Mouse (Mus musculus): ENCODE data around the gene Crygs.
A peak's percentile ranks its signal among the peaks of the same experiment; 100 is the strongest.

The Crygs gene

DNA sequence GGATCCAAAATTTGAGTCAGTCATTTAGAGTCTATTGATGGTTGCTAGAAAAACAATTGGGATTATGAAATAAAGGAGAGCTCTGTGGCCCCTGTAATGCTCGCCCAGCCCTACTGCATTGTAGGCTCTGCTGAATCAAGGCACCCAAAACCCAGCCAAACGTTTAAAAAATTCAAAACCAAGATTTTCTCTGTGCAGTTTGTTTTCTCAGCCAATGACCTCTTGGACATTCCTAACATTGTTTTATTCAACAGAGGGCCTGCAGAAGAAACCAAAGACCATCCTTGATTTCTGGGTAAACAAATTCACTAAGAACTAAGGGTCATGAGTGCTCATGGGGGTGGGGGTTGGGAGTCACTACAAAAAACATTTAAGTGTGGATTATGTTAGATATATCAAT is at the start of gene Crygs:
Gene Crygs (minus strand): TSS at position 101 of the 400 bp plus-strand sequence.
- DNase-seq (ENCODE audit: inconsistent ontology term), result peak; percentile 80

DNA sequence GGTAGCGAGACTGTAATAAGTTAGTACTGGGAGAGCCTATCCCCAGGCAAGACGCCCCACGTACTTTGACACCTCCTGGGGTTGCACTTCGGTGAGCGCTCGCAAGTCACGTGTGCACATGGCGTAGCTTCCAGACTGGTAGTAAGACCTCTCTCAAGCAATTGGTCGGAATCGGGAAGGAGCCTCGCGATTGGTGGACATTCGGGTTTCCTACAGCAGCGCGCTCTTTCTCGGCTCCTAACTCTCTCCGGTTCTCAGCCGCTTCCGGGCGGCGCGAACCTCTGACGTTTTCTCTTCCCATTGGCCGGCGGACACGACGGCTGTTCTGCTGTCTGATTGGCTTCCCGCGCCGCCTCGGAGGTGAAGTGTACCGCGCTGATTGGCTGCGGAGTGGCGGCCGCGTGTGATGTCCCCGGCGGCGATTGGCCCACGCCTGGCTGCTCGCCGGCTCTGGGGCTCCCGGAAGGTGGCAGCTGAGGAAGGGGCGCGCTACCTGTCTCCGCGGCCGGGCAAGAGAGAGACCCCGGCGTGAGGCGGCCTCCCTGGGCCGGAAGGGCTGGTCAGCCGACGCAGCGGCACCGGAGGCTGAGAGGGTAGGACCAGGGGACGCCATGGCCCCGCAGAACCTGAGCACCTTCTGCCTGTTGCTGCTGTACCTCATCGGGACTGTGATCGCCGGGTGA is 46.2 kb upstream of the Crygs start, which contains the start of the genes Tbccd1 and Dnajb11:
Gene Tbccd1 (minus strand): TSS at position 239 of the 683 bp plus-strand sequence.
Gene Dnajb11 (plus strand): TSS at position 415 of the 683 bp plus-strand sequence.
- peak; percentile 98 for DNase-seq (ENCODE audit: inconsistent ontology term)

DNA sequence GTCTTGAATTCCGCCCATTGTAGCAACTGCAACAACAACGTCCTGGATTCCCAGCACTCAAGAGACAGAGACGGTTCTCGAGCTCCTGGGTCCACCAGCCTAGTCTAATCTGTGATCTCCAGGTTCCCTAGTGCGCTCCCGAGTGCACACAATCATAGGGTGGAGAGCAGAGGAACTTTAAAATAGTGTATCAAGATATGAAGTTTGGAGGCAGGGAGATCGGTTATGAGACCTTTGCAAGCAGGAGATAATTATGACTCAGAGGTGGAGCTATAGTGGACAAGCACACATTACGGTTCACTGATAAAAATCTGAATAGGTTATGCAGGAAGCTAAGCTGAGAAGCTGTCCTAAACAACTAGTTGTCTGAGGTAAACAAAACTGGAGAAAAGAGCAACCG is 45.4 kb upstream of the Crygs start:
- no peak for DNase-seq (ENCODE audit: inconsistent ontology term)

DNA sequence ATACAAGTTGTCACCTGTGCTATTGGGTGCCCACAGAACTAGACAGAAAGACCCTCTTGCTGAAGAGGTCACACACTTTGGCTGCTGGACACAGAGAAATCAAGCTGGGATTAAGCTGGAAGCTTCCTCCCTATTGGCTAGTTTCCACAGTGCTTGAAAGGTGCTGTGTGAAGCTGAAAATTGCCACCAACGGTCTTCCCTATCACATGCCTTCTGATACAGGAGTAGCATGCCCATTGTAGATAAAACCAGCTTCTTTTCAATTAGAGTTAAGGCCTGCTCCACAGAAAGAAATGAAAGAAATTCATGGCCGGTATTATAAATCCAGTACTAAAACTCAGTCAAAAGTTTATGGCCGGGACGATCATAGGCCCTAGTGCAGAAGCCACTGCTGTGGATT is 41.3 kb upstream of the Crygs start:
- no peak for DNase-seq (ENCODE audit: inconsistent ontology term)

DNA sequence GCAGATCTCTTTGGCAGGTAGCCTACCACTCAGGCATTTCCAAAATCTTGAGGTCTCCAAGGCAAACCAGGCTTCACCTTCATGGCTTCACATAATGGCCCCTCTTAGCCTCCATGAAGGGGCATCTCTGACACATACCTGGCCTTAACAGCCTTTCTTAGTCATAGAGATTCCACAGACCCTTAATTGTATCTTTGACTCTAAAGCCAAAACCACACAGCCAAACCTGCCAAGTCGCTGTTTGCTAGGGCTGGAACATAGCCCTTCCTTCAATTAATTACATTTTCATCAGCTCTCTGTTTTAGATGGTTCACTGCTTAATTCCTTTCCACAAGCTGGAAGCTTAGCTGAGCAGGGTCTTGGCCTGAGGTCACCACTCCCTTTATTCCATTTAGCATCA is 37.0 kb upstream of the Crygs start:
- DNase-seq (ENCODE audit: inconsistent ontology term), result peak; percentile 86

DNA sequence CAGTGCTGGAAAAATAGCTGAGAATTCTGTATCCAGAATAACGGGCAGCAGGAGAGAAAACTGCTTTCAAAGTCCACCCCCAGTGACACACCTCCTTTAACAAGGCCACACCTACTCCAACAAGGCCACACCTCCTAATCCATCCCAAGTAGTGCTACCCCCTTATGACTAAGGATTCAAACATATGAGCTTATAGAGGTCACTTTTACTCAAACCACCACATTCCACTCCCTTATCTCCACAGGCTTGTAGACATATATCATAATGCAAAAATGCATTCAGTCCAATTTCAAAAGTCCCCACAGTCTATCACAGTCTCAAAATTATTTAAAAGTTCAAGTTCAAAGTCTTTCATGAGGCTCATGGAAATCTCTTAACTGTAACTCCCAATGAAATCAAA is 36.3 kb upstream of the Crygs start:
- no peak for DNase-seq (ENCODE audit: inconsistent ontology term)

DNA sequence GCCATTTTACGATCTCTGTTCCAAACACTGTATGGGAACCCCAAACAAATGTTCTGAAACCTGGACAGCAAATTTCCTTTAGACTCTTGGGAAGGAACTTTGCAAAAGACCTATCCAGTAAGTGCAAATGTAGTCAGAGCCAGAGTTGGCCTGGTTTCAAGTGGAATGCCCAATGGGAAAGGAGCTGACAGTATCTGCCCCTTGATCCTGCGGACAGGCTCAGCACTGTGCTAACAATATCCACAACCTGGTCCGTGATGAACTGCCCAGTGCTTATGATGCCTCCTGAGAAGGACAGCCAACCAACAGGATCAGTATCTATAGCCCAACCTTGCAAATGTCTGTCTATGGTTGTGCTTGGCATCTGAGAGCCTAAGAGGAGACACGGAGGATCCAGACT is 34.1 kb upstream of the Crygs start:
- no peak for DNase-seq (ENCODE audit: inconsistent ontology term)

DNA sequence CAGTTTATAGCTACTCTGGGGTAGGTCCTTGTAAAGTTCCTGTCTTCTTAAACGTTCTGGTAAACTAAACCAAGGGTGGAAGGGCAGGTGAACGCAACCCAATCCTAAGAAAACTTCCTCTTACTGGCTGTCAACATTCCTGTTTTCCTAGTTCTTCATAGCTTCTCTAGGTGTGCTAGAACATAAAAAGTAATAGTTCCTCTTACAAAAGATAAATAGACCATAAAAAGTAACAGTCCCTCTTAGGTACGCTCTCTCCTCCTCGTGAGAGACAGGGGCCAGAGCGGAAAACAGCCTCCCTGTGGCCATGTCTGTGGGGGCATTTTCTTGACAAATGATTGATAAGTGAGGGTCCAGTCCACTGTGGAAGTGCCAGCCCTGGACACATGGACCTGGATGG is 33.5 kb upstream of the Crygs start:
- DNase-seq (ENCODE audit: inconsistent ontology term), result no peak

DNA sequence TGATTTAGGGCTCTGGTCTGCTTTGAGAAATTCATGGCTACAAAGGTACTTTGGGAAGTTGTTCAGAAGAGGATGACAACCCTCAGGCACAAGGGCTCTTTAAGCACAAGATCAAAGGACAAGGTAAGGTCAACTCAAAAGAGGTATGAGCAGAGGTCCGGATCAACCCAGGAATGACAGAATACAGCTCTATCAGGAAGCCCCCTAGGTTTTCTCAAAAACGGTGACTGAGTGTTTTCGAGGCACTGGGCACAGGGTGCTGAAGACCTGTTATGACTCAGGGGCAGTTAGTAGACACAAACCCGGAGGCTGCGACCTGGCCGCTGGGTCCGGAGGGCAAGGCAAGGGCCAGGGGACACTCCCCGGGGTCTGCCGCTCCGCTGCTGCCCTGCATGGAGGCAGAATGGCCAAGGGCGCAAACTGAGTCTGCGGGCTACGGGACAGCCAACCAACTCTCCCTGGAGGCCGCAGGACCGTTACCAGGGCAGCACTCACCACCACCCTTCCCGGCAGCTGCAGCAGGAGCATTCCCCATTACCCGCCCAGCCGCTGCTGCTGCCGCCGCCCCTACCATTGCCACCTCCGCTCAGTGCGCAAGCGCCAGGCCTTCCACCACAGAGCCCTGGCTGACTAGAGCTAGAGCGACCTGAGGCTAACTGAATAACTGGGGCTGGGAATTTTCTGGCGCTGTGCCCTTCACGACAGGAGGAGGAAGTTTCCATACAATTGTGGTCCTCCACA is 32.9 kb upstream of the Crygs start:
- peak; percentile 90 for DNase-seq (ENCODE audit: inconsistent ontology term)

DNA sequence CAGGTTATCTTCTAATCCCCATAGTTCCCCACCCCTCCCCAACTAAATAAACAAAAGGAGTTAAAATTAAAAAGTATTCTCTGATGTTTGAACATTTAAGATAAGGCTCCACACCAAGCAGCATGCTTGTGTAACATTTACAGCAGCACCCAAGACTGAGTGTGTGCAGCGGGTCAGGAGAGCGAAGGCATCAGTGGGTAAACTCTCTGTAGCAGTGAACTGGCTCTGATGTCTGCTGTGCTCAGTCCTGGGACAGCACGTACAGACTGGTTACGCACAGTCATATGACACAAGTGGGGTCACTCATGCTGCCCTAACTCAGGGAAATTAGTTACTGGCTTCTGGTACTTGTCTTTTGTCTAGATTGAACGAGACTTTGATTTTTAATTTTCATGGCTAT is 31.5 kb upstream of the Crygs start:
- no peak for DNase-seq (ENCODE audit: inconsistent ontology term)

DNA sequence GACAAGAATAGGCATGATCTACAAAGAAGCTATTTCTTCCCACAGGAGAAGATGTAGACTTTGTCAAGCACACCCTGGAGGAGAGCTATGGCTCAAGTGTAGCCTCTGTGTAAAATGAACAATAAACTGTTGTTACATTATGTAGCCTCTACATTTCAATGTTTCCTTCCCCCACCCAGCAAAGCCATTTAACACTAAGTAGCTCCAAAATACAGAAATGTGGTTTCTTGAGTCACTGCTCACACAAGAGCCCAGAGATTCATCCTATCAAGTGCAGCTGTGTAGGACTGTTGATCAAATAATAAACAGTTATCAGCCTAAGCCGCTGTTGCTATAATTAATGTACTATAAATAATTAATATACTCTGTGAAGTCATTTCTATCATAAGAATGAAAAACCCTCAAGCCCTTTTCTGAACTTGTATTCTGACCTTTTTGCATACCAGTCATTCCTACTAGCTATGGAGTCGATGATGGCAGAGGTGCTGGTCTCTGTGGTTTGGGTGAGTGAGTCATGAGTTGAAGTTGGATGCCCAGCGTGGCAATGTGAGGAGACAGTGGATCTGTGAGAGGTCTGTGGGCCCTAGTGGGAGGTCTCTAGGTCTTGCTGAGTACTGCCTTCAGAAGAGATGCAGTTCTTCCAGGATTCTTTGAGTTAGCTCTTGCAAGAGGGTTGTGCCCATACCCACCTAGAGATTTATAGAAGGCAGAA is 27.9 kb upstream of the Crygs start:
- peak; percentile 90 for DNase-seq (ENCODE audit: inconsistent ontology term)

DNA sequence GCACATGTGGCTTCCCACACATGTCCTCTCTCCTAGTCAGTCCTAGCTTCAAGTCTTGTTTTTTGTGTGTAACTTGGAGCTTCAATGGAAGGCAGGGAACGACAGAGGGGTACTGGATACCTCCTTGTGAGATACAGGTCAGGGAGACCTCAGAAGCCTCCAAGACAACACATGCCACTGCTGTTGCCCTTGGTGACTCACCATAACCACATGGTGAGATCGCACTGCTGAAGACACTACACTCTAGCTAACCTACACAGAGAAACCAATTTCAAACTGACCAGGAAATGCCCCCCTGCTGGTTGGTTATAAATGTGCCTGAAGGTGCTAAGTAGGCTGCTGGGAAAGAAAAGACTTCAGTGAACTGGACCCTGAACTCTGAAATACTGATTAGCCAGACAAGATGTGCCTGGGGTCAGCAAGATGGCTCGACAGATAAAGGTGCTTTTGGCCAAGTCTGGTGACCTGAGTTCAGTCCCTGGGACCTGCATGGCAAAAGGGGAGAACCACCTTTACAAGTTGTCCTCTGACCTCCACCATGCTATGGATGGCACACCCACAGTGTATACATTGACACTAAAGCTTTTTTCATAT is 21.7 kb upstream of the Crygs start:
- no peak for DNase-seq (ENCODE audit: inconsistent ontology term)

DNA sequence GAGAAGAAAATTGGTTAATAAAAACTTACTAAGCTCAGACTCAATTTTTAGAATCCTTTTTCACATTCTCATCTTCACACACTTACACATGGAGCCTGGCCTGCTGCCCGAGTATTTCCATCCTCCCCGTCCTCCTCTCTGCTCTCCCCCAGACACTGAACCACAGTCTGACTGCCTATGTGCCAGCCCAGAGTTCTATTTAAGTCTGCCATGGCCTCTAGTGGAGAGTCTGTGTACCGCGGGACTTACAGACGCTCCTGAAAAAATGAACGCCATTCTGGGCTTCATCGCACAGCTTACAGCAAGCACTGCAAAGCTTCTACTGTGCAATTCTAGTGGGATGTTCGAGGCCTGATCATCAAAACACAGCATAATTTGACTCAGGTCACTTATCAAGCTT is 9.4 kb upstream of the Crygs start:
- peak; percentile 50 for DNase-seq (ENCODE audit: inconsistent ontology term)

DNA sequence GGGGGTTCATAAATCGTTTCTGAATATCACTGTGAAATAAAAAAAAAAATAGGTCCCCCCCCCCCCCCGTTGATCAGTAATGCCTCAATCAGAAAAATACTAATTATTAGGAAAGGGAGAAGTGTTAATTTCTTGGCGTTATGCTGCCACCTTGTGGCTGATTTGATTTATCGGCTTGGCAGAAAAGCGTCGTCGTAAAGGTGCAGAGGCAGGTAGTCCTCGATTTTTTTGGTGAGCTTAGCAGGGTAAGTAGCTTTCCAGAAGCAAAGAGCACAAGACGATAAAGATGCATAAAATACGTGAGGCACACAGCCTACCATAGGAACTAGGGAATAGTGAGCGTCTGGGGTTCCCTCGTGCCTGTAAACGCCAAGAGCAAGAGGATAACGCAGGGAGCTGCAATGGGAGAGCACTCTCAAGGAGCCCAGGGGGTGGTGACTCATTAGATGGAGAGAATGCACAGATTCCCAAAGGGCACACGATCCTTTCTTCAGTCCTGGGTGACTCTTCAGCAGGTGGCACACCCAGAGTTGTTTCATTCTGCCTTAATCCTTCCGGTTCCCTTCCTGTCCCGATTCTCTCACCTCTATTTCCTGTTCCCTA is 3.8 kb downstream of the Crygs start:
- DNase-seq (ENCODE audit: inconsistent ontology term), result peak; percentile 42

DNA sequence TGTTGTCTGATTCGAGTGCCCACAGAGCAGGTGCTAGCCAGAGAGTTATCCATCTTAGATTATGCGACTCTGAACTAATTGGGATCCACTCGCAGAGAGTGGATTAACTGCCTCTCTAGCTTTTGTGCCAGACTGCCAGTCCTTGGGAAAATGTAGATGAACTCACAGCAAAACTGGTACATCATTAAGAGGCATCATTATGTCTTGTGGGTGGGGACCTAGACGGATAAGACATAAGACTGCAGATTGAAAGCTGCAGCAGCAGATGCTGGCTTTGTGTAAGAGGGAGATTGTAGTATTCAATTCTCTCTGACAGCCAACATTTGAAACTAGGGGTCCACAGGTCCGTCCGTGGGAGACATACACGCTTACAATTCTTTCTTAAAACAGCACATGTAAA is 8.6 kb downstream of the Crygs start:
- no peak for DNase-seq (ENCODE audit: inconsistent ontology term)

DNA sequence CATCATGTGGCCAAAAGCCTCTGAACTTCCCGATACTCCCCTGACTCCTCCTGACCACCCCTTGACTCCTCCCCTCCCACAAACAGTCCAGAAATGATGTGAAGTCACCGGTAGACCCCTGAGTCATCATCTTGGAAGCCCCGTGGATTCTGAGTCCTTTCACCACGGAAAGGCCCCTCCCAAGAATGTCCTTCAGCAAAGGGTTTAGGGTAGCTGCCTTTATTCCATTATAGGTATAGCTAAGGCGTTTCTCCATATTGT is 10.6 kb downstream of the Crygs start:
- DNase-seq (ENCODE audit: inconsistent ontology term), result peak; percentile 76

DNA sequence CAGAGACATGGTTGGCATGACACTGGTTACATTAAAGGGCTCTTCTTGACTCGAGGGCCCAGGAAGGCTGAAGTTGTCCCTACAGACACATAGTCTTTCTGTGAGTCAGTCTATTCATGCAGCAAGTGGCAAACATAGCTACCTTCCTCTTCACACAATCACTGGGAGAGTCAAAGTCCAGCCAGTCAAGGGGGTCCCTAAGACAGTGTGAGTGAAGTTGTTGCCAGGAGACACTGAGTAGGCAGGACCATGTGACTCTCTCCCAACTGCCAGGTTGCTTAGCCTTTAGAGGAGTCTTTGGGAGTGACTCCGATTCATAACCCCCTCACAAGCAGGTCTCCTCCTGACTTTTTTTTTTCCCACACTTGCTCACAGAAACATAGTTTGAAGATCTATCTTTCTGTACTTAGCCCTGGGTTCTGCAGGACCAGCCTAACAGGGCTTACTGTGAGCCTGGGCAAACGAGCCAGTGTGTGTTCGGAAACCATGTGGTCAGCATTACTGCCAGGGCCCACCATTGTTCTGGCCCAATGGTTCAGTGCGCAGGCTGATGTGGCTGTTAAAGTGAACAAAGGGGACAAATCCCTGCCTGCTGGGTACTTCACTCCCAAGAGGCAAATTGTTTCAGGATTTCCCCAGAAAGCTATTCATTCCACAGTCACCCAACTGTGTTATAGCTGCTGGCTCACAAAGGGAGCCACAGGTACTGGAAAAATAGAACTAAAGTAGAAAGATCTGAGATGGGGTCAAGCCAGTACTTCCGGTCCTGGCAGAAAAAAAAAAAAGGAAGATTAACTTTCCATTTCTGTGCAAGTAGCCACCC is 11.1 kb downstream of the Crygs start:
- peak; percentile 90 for DNase-seq (ENCODE audit: inconsistent ontology term)

DNA sequence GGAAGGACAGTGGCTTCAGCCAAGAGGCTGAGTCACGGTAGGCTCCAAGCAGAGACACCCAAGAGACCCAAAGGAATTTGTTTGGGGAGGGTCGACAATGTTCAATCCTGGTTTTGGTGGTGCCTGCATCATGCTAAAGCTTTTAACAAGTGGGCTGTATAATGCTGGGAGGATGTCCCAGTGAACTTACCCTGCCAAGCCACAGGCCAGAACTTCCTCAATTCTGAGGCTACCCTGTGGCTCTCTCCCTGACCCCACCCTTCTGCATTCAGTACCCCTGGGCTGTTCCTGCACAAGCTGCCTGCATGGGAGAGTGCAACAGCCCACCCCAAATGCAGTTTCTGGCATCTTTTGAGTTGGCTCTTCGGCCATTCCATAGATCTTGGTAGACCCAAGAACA is 12.9 kb downstream of the Crygs start:
- DNase-seq (ENCODE audit: inconsistent ontology term), result no peak

DNA sequence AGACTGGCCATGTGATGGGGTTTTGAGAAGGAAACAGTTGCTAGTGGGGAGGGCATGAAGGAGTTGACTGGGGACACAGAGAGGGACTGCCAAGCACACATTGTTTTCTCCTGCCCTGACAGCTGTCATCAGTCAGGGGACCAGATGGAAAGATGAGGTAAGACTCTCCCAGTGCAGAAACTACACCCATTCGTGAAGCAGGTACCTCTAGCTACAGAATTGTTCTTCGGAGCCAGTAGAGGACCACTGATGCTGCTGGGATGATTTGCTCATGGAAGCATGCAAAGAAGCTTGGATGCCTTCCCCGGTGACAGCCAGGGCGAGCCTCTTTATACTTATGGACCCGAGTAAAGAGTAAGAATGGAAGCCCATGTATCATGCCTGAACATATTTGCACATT is 13.9 kb downstream of the Crygs start:
- DNase-seq (ENCODE audit: inconsistent ontology term), result no peak

DNA sequence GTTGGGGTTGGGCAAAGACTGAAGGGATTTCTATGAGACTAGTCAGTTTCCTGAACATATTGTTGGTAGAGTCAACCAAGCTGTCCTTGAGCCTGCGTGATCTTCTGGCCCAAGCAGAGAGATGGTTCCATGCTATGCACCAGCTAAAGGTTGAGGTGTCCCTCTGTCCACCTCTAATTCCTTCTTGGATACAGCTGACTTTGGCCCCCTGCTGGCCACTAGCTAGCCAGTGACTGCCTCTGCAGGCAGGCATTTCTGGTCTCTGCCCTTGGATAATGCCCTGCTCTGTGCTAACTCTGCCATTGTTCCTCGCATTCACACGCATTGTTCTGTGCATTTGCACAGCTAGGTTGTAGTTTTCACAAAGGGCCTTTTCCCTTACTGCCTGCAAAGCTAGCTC is 15.9 kb downstream of the Crygs start:
- no peak for DNase-seq (ENCODE audit: inconsistent ontology term)

DNA sequence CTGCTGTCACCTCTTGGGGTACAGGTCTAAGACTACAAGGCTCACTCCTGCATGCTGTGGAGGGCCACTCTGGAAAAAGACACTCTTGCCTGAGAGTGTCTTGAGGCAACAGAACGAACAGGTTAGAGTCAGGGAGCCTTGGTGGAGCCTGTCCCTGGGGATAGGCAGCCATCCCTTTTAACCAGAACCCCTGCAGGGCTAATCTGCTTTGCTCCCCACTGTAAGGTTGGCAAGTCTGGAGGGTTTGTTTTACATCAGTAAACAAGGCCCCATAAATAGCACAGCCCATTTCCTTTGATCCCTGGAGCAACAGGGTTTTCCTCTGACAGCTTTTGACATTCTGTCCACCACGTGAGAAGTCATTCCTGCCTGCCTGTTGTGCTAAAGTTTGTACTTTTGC is 20.1 kb downstream of the Crygs start:
- no peak for DNase-seq (ENCODE audit: inconsistent ontology term)

Measured in Muller cell, postnatal 12 days (primary cell).